Mouse (Mus musculus) midbrain, embryonic 11.5 days (tissue): ENCODE results near the gene Zfp280d. TPM values are rescaled to one million over a fixed set of nuclear protein-coding genes. Genes with fewer than 3 reads are reported as not detected.

Experiments used
- ATAC-seq: fragments of 200-750 bp; cut with Nextera tagmentation; 2 replicates; pipeline ENCODE4 v1.8.0; 2017; ENCODE audit warnings: moderate TSS enrichment, moderate library complexity; ENCODE audit not compliant: low FRiP score
- DNase-seq: peaks from one replicate; pipeline ENCODE4 v3.0.0; 2015; ENCODE audit warnings: low spot score; ENCODE audit errors: missing footprints
- H3K27ac ChIP-seq: fragments of 300-500 bp; sonication (generic); 2 replicates; pipeline ENCODE4 v1.5.1; 2014; ENCODE audit warnings: low read depth, low read length
- H3K27me3 ChIP-seq: fragments of 300-500 bp; sonication (generic); 2 replicates; pipeline ENCODE4 v1.6.1; 2014; ENCODE audit warnings: mild to moderate bottlenecking, low read length, moderate library complexity, mixed read lengths; ENCODE audit not compliant: control insufficient read depth, insufficient read depth
- H3K36me3 ChIP-seq: fragments of 300-500 bp; sonication (generic); 2 replicates; pipeline ENCODE4 v1.6.1; 2014; ENCODE audit warnings: mild to moderate bottlenecking, low read length, moderate library complexity, mixed read lengths; ENCODE audit not compliant: control insufficient read depth, insufficient read depth
- H3K4me1 ChIP-seq: fragments of 300-500 bp; sonication (generic); 2 replicates; pipeline ENCODE4 v1.6.1; 2014; ENCODE audit warnings: low read length; ENCODE audit not compliant: control insufficient read depth, insufficient read depth
- H3K4me2 ChIP-seq: fragments of 300-500 bp; sonication (generic); 2 replicates; pipeline ENCODE4 v1.6.1; 2014; ENCODE audit warnings: mild to moderate bottlenecking, moderate library complexity
- H3K4me3 ChIP-seq: fragments of 300-500 bp; sonication (generic); 2 replicates; pipeline ENCODE4 v1.5.1; 2014; ENCODE audit warnings: low read depth, low read length
- H3K9ac ChIP-seq: fragments of 300-500 bp; sonication (generic); 2 replicates; pipeline ENCODE4 v1.6.1; 2014; ENCODE audit warnings: low read length
- H3K9me3 ChIP-seq: fragments of 300-500 bp; sonication (generic); 2 replicates; pipeline ENCODE4 v1.6.1; 2016; ENCODE audit warnings: low read length; ENCODE audit not compliant: control insufficient read depth
- WGBS: fragments of 180-500 bp; shearing (Covaris S2); extraction: QIAGEN DNeasy Blood & Tissue Kit; methylation state at CpG from one replicate; pipeline ENCODE4 v1.1.7; 2014; 5-methylcytosine and 5-hydroxymethylcytosine counted together
- polyA plus RNA-seq: library from polyadenylated mRNA; unstranded; fragments of >200 nt; fragmentation: Nextera tagmentation; extraction: Ambion mirVana; gene quantifications from 2 replicates; pipeline ENCODE4 v1.2.1, GENCODE M21; 2014

The Zfp280d gene
- 54.8 and 62.8 TPM in 2 replicates for polyA plus RNA-seq

GRCm38 (mm10) chr9:72274677-72275076, at the start of gene Zfp280d:
Gene Zfp280d (plus strand): TSS chr9:72274860.
- peaks cover 3% of the 10 kb centered on the region; the same call in 1 of the 2 replicates for H3K9me3 ChIP-seq
- 2% methylated on average over 30 of the region's 57 CpGs for whole genome bisulfite sequencing
- peak within 1 kb of the TSS; percentile 75 for H3K4me2 ChIP-seq
- no peaks in the 10 kb centered on the region for H3K27me3 ChIP-seq
- DNase-seq (peak; percentile 98), ATAC-seq (peak; percentile 99)
- H3K9ac ChIP-seq: peak within 1 kb of the TSS; percentile 97
- H3K4me1 ChIP-seq: peaks cover 8% of the 10 kb centered on the region
- peak within 1 kb of the TSS; percentile 77 for H3K4me3 ChIP-seq
- no peaks in the 10 kb centered on the region for H3K36me3 ChIP-seq
- peak within 1 kb of the TSS; percentile 97 for H3K27ac ChIP-seq

GRCm38 (mm10) chr9:72226536-72226935, 48.1 kb upstream of the Zfp280d start:
- H3K9ac ChIP-seq: no peak overlapping the region
- no peaks in the 10 kb centered on the region for H3K36me3 ChIP-seq
- no peak overlapping the region for H3K4me2 ChIP-seq
- no peak overlapping the region for H3K27ac ChIP-seq
- no peak for DNase-seq
- WGBS: 88% methylated on average over 6 of the region's 6 CpGs
- no peak overlapping the region for H3K4me3 ChIP-seq
- no peaks in the 10 kb centered on the region for H3K27me3 ChIP-seq
- no peak for ATAC-seq
- no peaks in the 10 kb centered on the region for H3K9me3 ChIP-seq
- no peaks in the 10 kb centered on the region for H3K4me1 ChIP-seq

GRCm38 (mm10) chr9:72252656-72253055, 22.0 kb upstream of the Zfp280d start:
- no peak for ATAC-seq
- H3K9me3 ChIP-seq: no peaks in the 10 kb centered on the region
- 88% methylated on average over 1 of the region's 1 CpGs for WGBS

GRCm38 (mm10) chr9:72255227-72255626, 19.4 kb upstream of the Zfp280d start:
- no peak overlapping the region for H3K27ac ChIP-seq
- no peaks in the 10 kb centered on the region for H3K9me3 ChIP-seq
- DNase-seq (no peak), ATAC-seq (no peak)
- no peaks in the 10 kb centered on the region for H3K27me3 ChIP-seq
- H3K4me3 ChIP-seq: no peak overlapping the region
- H3K4me1 ChIP-seq: no peaks in the 10 kb centered on the region
- H3K9ac ChIP-seq: no peak overlapping the region
- H3K4me2 ChIP-seq: no peak overlapping the region
- WGBS: 58% methylated on average over 1 of the region's 1 CpGs
- H3K36me3 ChIP-seq: no peaks in the 10 kb centered on the region

More at GRCm38 (mm10) chr9:72252656-72253055, 22.0 kb upstream of the Zfp280d start:
- Histone ChIP-seq H3K36me3 (no peaks in the 10 kb centered on the region), H3K4me2 (no peak overlapping the region), H3K4me1 (no peaks in the 10 kb centered on the region), H3K9ac (no peak overlapping the region), H3K4me3 (no peak overlapping the region), H3K27me3 (no peaks in the 10 kb centered on the region), H3K27ac (no peak overlapping the region)
- DNase-seq: no peak

GRCm38 (mm10) chr9:72256646-72257045, 18.0 kb upstream of the Zfp280d start:
- Histone ChIP-seq H3K27me3 (no peaks in the 10 kb centered on the region), H3K9ac (no peak overlapping the region), H3K36me3 (no peaks in the 10 kb centered on the region), H3K4me2 (no peak overlapping the region), H3K4me1 (no peaks in the 10 kb centered on the region), H3K27ac (no peak overlapping the region), H3K4me3 (no peak overlapping the region), H3K9me3 (no peaks in the 10 kb centered on the region)
- ATAC-seq (no peak), DNase-seq (no peak)
- WGBS: 88% methylated on average over 3 of the region's 3 CpGs

- H3K4me1 ChIP-seq: no peaks in the 10 kb centered on the region
- H3K27me3 ChIP-seq: no peaks in the 10 kb centered on the region
- H3K4me2 ChIP-seq: no peak overlapping the region
- no peak for DNase-seq
- no peaks in the 10 kb centered on the region for H3K36me3 ChIP-seq
- no peak overlapping the region for H3K27ac ChIP-seq
- WGBS: 27% methylated on average over 6 of the region's 7 CpGs
- no peaks in the 10 kb centered on the region; the same call in 1 of the 2 replicates for H3K9me3 ChIP-seq
- no peak for ATAC-seq
- H3K9ac ChIP-seq: no peak overlapping the region
- H3K4me3 ChIP-seq: no peak overlapping the region
Measured at GRCm38 (mm10) chr9:72260337-72260736, 14.3 kb upstream of the Zfp280d start.

- no peak overlapping the region for H3K27ac ChIP-seq
- no peak overlapping the region for H3K4me3 ChIP-seq
- H3K4me2 ChIP-seq: no peak overlapping the region
- no peaks in the 10 kb centered on the region for H3K4me1 ChIP-seq
- no peaks in the 10 kb centered on the region for H3K36me3 ChIP-seq
- no peaks in the 10 kb centered on the region; the same call in 1 of the 2 replicates for H3K9me3 ChIP-seq
- whole genome bisulfite sequencing: 74% methylated on average over 3 of the region's 3 CpGs
- no peaks in the 10 kb centered on the region for H3K27me3 ChIP-seq
- H3K9ac ChIP-seq: no peak overlapping the region
- no peak for ATAC-seq
- no peak for DNase-seq
Measured at GRCm38 (mm10) chr9:72264859-72265258, 9.8 kb upstream of the Zfp280d start.

- Histone ChIP-seq H3K36me3 (no peaks in the 10 kb centered on the region), H3K4me2 (no peak overlapping the region), H3K9ac (no peak overlapping the region), H3K9me3 (peaks cover 3% of the 10 kb centered on the region; the same call in 1 of the 2 replicates), H3K4me3 (no peak overlapping the region), H3K27ac (no peak overlapping the region), H3K4me1 (no peaks in the 10 kb centered on the region), H3K27me3 (no peaks in the 10 kb centered on the region)
- ATAC-seq (no peak), DNase-seq (peak; percentile 45)
- WGBS: 92% methylated on average over 1 of the region's 1 CpGs
Measured at GRCm38 (mm10) chr9:72270146-72270545, 4.5 kb upstream of the Zfp280d start.

GRCm38 (mm10) chr9:72273646-72274410, 832 bp upstream of the Zfp280d start:
- H3K36me3 ChIP-seq: no peaks in the 10 kb centered on the region
- no peak overlapping the region for H3K4me2 ChIP-seq
- no peak overlapping the region for H3K9ac ChIP-seq
- H3K27me3 ChIP-seq: no peaks in the 10 kb centered on the region
- peaks cover 8% of the 10 kb centered on the region for H3K4me1 ChIP-seq
- ATAC-seq (no peak), DNase-seq (peak; percentile 79)
- H3K9me3 ChIP-seq: peaks cover 3% of the 10 kb centered on the region; the same call in 1 of the 2 replicates
- 77% methylated on average over 7 of the region's 7 CpGs for WGBS
- no peak overlapping the region for H3K27ac ChIP-seq
- no peak overlapping the region for H3K4me3 ChIP-seq
